Mouse (Mus musculus): ENCODE results near the gene Pfkfb4. TPM values are rescaled to one million over a fixed set of nuclear protein-coding genes. Genes with fewer than 3 reads are reported as not detected.

Pfkfb4 gene
- polyA plus RNA-seq, 1 experiment from 2014 or later, result 26.3 TPM

DNA sequence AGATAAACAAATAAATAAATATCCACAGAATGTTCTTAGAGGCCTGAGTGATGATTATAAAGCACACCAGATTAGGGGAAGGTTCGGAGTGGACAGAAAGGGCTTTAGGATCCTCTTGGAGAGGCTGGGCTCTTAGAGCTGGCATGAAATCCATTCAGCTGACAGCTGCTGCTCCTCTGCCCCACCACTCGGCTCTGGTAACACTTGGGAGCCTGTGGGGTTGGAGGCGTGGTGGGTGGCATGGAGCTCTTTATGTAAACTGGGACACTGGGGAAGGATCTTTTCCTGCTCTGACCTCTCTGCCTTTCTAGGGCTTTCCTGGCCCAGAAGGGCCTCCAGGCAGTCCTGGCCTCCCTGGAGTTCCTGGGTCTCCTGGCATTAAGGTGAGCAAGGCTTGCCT, 28.0 kb upstream of the Pfkfb4 start:
- Histone ChIP-seq H3K4me3 (replicated peaks; ENCODE audit: low read depth, low read length) (no peak overlapping the region), H3K36me3 (ENCODE audit: control insufficient read depth, insufficient read depth, low read length) (no peaks in the 10 kb centered on the region), H3K27me3 (ENCODE audit: control insufficient read depth, insufficient read depth, low read length) (no peaks in the 10 kb centered on the region), H3K4me2 (ENCODE audit: low read length) (no peak overlapping the region), H3K4me1 (ENCODE audit: control insufficient read depth, insufficient read depth, low read length) (no peaks in the 10 kb centered on the region), H3K27ac (replicated peaks; ENCODE audit: low read depth, low read length) (no peak overlapping the region), H3K9ac (replicated peaks; ENCODE audit: low read length) (no peak overlapping the region), H3K9me3 (ENCODE audit: control insufficient read depth, low read length) (no peaks in the 10 kb centered on the region)
- ATAC-seq (ENCODE audit: low FRiP score, low TSS enrichment) (no peak), DNase-seq (no peak)
- WGBS, result 76% methylated on average over 3 of the region's 3 CpGs

- H3K4me2 ChIP-seq (ENCODE audit: low read length), result no peak overlapping the region
- ATAC-seq (ENCODE audit: low FRiP score, low TSS enrichment) (no peak), DNase-seq (no peak)
- H3K36me3 ChIP-seq (ENCODE audit: control insufficient read depth, insufficient read depth, low read length), result no peaks in the 10 kb centered on the region
- no peaks in the 10 kb centered on the region for H3K9me3 ChIP-seq (ENCODE audit: control insufficient read depth, low read length)
- H3K4me3 ChIP-seq (replicated peaks; ENCODE audit: low read depth, low read length), result no peak overlapping the region
- H3K27me3 ChIP-seq (ENCODE audit: control insufficient read depth, insufficient read depth, low read length), result no peaks in the 10 kb centered on the region
- H3K9ac ChIP-seq (replicated peaks; ENCODE audit: low read length), result no peak overlapping the region
- no peaks in the 10 kb centered on the region for H3K4me1 ChIP-seq (ENCODE audit: control insufficient read depth, insufficient read depth, low read length)
- H3K27ac ChIP-seq (replicated peaks; ENCODE audit: low read depth, low read length), result no peak overlapping the region
- WGBS, result 87% methylated on average over 6 of the region's 6 CpGs
These were observed 27.2 kb upstream of the Pfkfb4 start for GRCm38 (mm10) chr9:108964338-108964737.

DNA sequence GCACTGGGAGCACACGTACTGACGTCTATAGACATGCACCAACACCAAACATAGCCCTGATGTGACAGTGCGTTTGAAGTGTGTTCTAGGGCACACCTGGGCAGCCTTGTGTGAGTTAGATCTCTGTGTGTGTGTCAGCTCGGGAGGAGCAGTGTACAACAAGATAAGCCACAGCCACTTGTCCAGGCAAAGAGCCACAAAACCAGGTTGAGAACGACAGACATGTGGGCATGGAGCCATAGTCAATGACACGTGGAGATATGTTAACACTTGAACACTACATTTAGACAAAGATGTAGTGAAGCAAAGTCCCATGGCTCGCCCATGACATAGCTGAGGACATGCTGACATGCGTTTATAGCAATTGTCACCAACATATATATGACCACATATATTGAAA, 21.0 kb upstream of the Pfkfb4 start:
- whole genome bisulfite sequencing, result 87% methylated on average over 8 of the region's 8 CpGs
- no peak for DNase-seq

DNA sequence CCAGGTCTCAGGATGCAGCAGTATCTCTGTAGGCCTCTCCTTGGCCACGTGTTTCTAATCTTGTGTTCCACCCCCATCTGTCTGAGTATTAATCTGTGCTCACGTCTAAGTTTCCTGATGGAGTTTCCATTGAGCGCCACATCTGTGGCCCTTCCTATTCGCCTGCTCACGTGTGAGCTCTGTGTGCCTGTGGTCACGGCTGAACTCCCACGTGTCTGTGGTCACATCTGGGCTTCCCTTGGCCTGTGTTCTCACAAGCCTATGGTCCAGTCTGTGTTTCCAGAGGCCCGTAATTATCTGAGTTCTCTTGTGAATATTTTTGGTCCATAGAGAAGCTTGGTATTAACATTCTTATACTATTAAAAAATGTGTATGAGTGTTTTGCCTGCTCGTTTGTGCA, 15.1 kb upstream of the Pfkfb4 start:
- no peak overlapping the region for H3K9ac ChIP-seq (replicated peaks; ENCODE audit: low read length)
- H3K4me3 ChIP-seq (replicated peaks; ENCODE audit: low read depth, low read length), result no peak overlapping the region
- no peak overlapping the region for H3K4me2 ChIP-seq (ENCODE audit: low read length)
- WGBS, result 87% methylated on average over 9 of the region's 9 CpGs
- no peaks in the 10 kb centered on the region for H3K27me3 ChIP-seq (ENCODE audit: control insufficient read depth, insufficient read depth, low read length)
- H3K36me3 ChIP-seq (ENCODE audit: control insufficient read depth, insufficient read depth, low read length), result no peaks in the 10 kb centered on the region
- no peaks in the 10 kb centered on the region for H3K9me3 ChIP-seq (ENCODE audit: control insufficient read depth, low read length)
- DNase-seq (no peak), ATAC-seq (ENCODE audit: low FRiP score, low TSS enrichment) (no peak)
- H3K27ac ChIP-seq (replicated peaks; ENCODE audit: low read depth, low read length), result no peak overlapping the region
- no peaks in the 10 kb centered on the region for H3K4me1 ChIP-seq (ENCODE audit: control insufficient read depth, insufficient read depth, low read length)

More for the DNA sequence above, 21.0 kb upstream of the Pfkfb4 start:
- H3K4me3 ChIP-seq (replicated peaks; ENCODE audit: low read depth, low read length), result no peak overlapping the region
- H3K36me3 ChIP-seq (ENCODE audit: control insufficient read depth, insufficient read depth, low read length), result no peaks in the 10 kb centered on the region
- no peaks in the 10 kb centered on the region for H3K27me3 ChIP-seq (ENCODE audit: control insufficient read depth, insufficient read depth, low read length)
- no peaks in the 10 kb centered on the region for H3K9me3 ChIP-seq (ENCODE audit: control insufficient read depth, low read length)
- no peak overlapping the region for H3K27ac ChIP-seq (replicated peaks; ENCODE audit: low read depth, low read length)
- no peak overlapping the region for H3K9ac ChIP-seq (replicated peaks; ENCODE audit: low read length)
- H3K4me1 ChIP-seq (ENCODE audit: control insufficient read depth, insufficient read depth, low read length), result no peaks in the 10 kb centered on the region
- no peak overlapping the region for H3K4me2 ChIP-seq (ENCODE audit: low read length)
- ATAC-seq (ENCODE audit: low FRiP score, low TSS enrichment), result no peak

DNA sequence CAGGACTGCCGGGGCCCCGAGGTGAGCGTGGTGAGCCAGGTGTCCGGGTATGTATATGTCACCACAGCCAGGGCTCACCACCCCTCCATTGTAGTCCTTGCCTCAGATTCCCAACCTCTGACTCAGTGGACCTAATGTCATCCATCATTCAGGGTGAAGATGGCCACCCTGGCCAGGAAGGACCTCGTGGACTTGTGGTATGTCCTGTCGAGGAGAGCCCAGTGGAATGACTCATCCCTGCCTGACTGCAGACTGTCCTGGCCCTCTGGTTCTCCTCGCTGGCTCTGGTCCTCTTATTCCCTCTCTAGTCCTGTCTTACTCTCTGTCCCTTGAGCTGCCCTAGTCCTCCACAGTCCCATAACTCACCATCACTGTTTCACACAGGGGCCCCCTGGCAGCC, 13.6 kb upstream of the Pfkfb4 start:
- Histone ChIP-seq H3K4me3 (replicated peaks; ENCODE audit: low read depth, low read length) (no peak overlapping the region), H3K4me2 (ENCODE audit: low read length) (no peak overlapping the region), H3K9ac (replicated peaks; ENCODE audit: low read length) (no peak overlapping the region)

GRCm38 (mm10) chr9:108982498-108982897, 9.1 kb upstream of the Pfkfb4 start:
- WGBS, result 88% methylated on average over 8 of the region's 8 CpGs
- ATAC-seq (ENCODE audit: low FRiP score, low TSS enrichment) (no peak), DNase-seq (no peak)
- Histone ChIP-seq H3K4me2 (ENCODE audit: low read length) (no peak overlapping the region), H3K36me3 (ENCODE audit: control insufficient read depth, insufficient read depth, low read length) (no peaks in the 10 kb centered on the region), H3K4me3 (replicated peaks; ENCODE audit: low read depth, low read length) (no peak overlapping the region), H3K9ac (replicated peaks; ENCODE audit: low read length) (no peak overlapping the region), H3K27ac (replicated peaks; ENCODE audit: low read depth, low read length) (no peak overlapping the region), H3K9me3 (ENCODE audit: control insufficient read depth, low read length) (no peaks in the 10 kb centered on the region), H3K4me1 (ENCODE audit: control insufficient read depth, insufficient read depth, low read length) (no peaks in the 10 kb centered on the region), H3K27me3 (ENCODE audit: control insufficient read depth, insufficient read depth, low read length) (no peaks in the 10 kb centered on the region)

More for the DNA sequence above, 13.6 kb upstream of the Pfkfb4 start:
- DNase-seq, result no peak
- Histone ChIP-seq H3K27me3 (ENCODE audit: control insufficient read depth, insufficient read depth, low read length) (no peaks in the 10 kb centered on the region), H3K9me3 (ENCODE audit: control insufficient read depth, low read length) (no peaks in the 10 kb centered on the region), H3K4me1 (ENCODE audit: control insufficient read depth, insufficient read depth, low read length) (no peaks in the 10 kb centered on the region), H3K27ac (replicated peaks; ENCODE audit: low read depth, low read length) (no peak overlapping the region), H3K36me3 (ENCODE audit: control insufficient read depth, insufficient read depth, low read length) (no peaks in the 10 kb centered on the region)
- 80% methylated on average over 7 of the region's 7 CpGs for WGBS
- no peak for ATAC-seq (ENCODE audit: low FRiP score, low TSS enrichment)

DNA sequence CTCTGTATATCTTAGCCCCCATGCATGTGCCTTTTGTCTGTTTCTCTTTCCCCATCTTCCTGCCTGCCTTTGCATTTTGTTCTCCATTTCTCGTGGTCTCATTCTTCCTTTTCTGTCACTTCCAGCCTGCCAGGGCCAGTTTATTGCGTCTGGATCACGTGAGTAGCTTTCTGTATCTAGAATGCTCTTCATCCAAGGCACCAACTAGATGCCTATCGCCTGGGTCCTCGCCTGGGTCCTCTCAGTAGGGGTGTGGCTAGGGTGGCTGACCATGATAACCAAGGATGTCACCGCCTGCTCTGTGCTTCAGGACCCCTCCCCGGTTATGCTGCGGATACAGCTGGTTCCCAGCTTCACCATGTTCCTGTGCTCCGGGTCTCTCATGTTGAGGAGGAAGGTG, 8.4 kb upstream of the Pfkfb4 start:
- H3K27me3 ChIP-seq (ENCODE audit: control insufficient read depth, insufficient read depth, low read length), result no peaks in the 10 kb centered on the region
- ATAC-seq (ENCODE audit: low FRiP score, low TSS enrichment) (no peak), DNase-seq (no peak)
- no peak overlapping the region for H3K4me2 ChIP-seq (ENCODE audit: low read length)
- no peak overlapping the region for H3K27ac ChIP-seq (replicated peaks; ENCODE audit: low read depth, low read length)
- H3K9ac ChIP-seq (replicated peaks; ENCODE audit: low read length), result no peak overlapping the region
- H3K36me3 ChIP-seq (ENCODE audit: control insufficient read depth, insufficient read depth, low read length), result no peaks in the 10 kb centered on the region
- H3K9me3 ChIP-seq (ENCODE audit: control insufficient read depth, low read length), result no peaks in the 10 kb centered on the region
- no peaks in the 10 kb centered on the region for H3K4me1 ChIP-seq (ENCODE audit: control insufficient read depth, insufficient read depth, low read length)
- H3K4me3 ChIP-seq (replicated peaks; ENCODE audit: low read depth, low read length), result no peak overlapping the region
- WGBS, result 88% methylated on average over 9 of the region's 9 CpGs

DNA sequence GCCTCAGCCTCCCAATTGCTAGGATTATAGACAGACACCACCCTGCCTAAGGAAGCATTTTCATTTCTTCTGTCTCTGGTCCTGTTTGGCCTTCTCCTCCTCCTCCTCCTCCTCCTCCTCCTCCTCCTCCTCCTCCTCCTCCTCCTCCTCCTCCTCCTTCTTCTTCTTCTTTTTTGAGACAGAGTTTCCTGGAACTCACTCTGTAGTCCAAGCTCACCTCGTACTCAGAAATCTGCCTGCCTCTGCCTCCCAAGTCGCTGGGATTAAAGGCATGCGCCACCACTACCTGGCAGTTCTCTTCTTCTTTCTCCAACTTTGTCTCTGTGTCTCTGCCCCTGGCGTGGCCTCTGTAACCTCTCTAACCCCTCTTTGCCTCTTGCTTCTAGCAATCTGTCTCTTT, 5.9 kb upstream of the Pfkfb4 start, which contains the start of gene Ucn2:
Gene Ucn2 (plus strand): TSS at position 301 of the 400 bp plus-strand sequence.
- ATAC-seq (ENCODE audit: low FRiP score, low TSS enrichment), result no peak

GRCm38 (mm10) chr9:108987704-108988350, 3.8 kb upstream of the Pfkfb4 start:
- WGBS, result 23% methylated on average over 15 of the region's 15 CpGs
- Histone ChIP-seq H3K4me1 (ENCODE audit: control insufficient read depth, insufficient read depth, low read length) (peaks cover 13% of the 10 kb centered on the region), H3K27ac (replicated peaks; ENCODE audit: low read depth, low read length) (no peak overlapping the region), H3K4me3 (replicated peaks; ENCODE audit: low read depth, low read length) (no peak overlapping the region), H3K36me3 (ENCODE audit: control insufficient read depth, insufficient read depth, low read length) (no peaks in the 10 kb centered on the region), H3K4me2 (ENCODE audit: low read length) (no peak overlapping the region), H3K27me3 (ENCODE audit: control insufficient read depth, insufficient read depth, low read length) (no peaks in the 10 kb centered on the region), H3K9me3 (ENCODE audit: control insufficient read depth, low read length) (no peaks in the 10 kb centered on the region), H3K9ac (replicated peaks; ENCODE audit: low read length) (no peak overlapping the region)
- DNase-seq (no peak), ATAC-seq (ENCODE audit: low FRiP score, low TSS enrichment) (no peak)

More for the DNA sequence above, 5.9 kb upstream of the Pfkfb4 start, which contains the start of gene Ucn2:
- Histone ChIP-seq H3K4me2 (ENCODE audit: low read length) (no peak within 1 kb of the TSS), H3K27me3 (ENCODE audit: control insufficient read depth, insufficient read depth, low read length) (no peaks in the 10 kb centered on the region), H3K9ac (replicated peaks; ENCODE audit: low read length) (no peak within 1 kb of the TSS), H3K9me3 (ENCODE audit: control insufficient read depth, low read length) (no peaks in the 10 kb centered on the region), H3K36me3 (ENCODE audit: control insufficient read depth, insufficient read depth, low read length) (no peaks in the 10 kb centered on the region), H3K27ac (replicated peaks; ENCODE audit: low read depth, low read length) (no peak within 1 kb of the TSS), H3K4me3 (replicated peaks; ENCODE audit: low read depth, low read length) (no peak within 1 kb of the TSS), H3K4me1 (ENCODE audit: control insufficient read depth, insufficient read depth, low read length) (no peaks in the 10 kb centered on the region; the same call in 1 of the 2 replicates)
- 86% methylated on average over 4 of the region's 4 CpGs for whole genome bisulfite sequencing
- DNase-seq, result no peak
